Mouse (Mus musculus) hindbrain, postnatal 0 days (tissue): ENCODE results near the gene Zfp385b. TPM values are rescaled to one million over a fixed set of nuclear protein-coding genes. Genes with fewer than 3 reads are reported as not detected.
A peak's percentile ranks its signal among the peaks of the same experiment; 100 is the strongest.

ENCODE experiments used
- ATAC-seq: fragments of 200-750 bp; cut with Nextera tagmentation; 2 replicates; pipeline ENCODE4 v1.8.0; 2017; ENCODE audit warnings: mild to moderate bottlenecking, moderate TSS enrichment, moderate library complexity
- DNase-seq: peaks from one replicate; pipeline ENCODE4 v3.0.0-alpha.2; 2015; ENCODE audit warnings: low spot score
- H3K27ac ChIP-seq: fragments of 300-500 bp; sonication (generic); 2 replicates; pipeline ENCODE4 v1.5.1; 2014; ENCODE audit warnings: mild to moderate bottlenecking
- H3K27me3 ChIP-seq: fragments of 300-500 bp; sonication (generic); 2 replicates; pipeline ENCODE4 v1.6.1; 2014; ENCODE audit warnings: low read length, mixed read lengths; ENCODE audit not compliant: insufficient read depth
- H3K36me3 ChIP-seq: fragments of 300-500 bp; sonication (generic); 2 replicates; pipeline ENCODE4 v1.6.1; 2014; ENCODE audit warnings: low read length, mixed read lengths; ENCODE audit not compliant: insufficient read depth
- H3K4me1 ChIP-seq: fragments of 300-500 bp; sonication (generic); 2 replicates; pipeline ENCODE4 v1.6.1; 2014; ENCODE audit warnings: antibody characterized with exemption, low read length, mixed read lengths; ENCODE audit not compliant: insufficient read depth
- H3K4me2 ChIP-seq: fragments of 300-500 bp; sonication (generic); 2 replicates; pipeline ENCODE4 v1.6.1; 2014; ENCODE audit warnings: low read depth, mild to moderate bottlenecking, low read length, moderate library complexity, mixed read lengths
- H3K4me3 ChIP-seq: fragments of 300-500 bp; sonication (generic); 2 replicates; pipeline ENCODE4 v1.5.1; 2014; ENCODE audit warnings: low read length
- H3K9ac ChIP-seq: fragments of 300-500 bp; sonication (generic); replicated peaks from 2 replicates; pipeline ENCODE4 v1.6.1; 2014; ENCODE audit warnings: mild to moderate bottlenecking, low read length, moderate library complexity, mixed read lengths
- H3K9me3 ChIP-seq: fragments of 300-500 bp; sonication (generic); 2 replicates; pipeline ENCODE4 v1.6.1; 2016; ENCODE audit warnings: low read length, mixed read lengths
- CTCF ChIP-seq: IDR thresholded peaks from 2 replicates; pipeline ENCODE4 v1.5.1; 2016; ENCODE audit warnings: antibody characterized with exemption, control low read depth, low read depth
- WGBS: fragments of 180-500 bp; shearing (Covaris S2); extraction: QIAGEN DNeasy Blood & Tissue Kit; methylation state at CpG from one replicate; pipeline ENCODE4 v1.1.7; 2014; 5-methylcytosine and 5-hydroxymethylcytosine counted together
- polyA plus RNA-seq: library from polyadenylated mRNA; unstranded; fragments of >200 nt; fragmentation: Nextera tagmentation; extraction: Ambion mirVana; gene quantifications from 2 replicates; pipeline ENCODE4 v1.2.1, GENCODE M21; 2015
- total RNA-seq: library from RNA; depleted of rRNA; stranded (reverse); fragments of >200 nt; gene quantifications from 2 replicates; pipeline ENCODE4 v1.2.3, GENCODE M21; 2014

Zfp385b gene
- total and polyA plus RNA-seq, 2 experiments from 2014 or later = 15.5 to 23.4 TPM

DNA sequence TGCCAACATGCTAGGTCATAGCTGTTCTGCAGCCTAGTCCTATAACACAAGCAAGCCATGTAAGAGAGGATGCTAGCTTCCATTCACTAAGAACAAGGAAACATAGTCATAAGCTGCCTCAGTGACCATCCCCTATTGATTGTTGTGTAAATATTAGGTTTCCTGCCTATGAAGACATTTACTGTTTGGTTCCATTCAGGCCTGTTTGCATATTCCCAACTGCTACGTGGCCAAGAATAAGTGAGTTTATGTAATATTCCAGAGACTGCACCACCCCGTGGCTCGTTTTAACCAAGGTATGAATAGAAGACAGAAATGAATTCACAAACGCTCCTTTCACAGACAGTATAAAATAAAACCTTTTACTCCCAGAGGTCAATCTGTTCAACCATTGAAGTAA is 200.8 kb downstream of the Zfp385b start:
- DNase-seq (no peak), ATAC-seq (no peak)
- Histone ChIP-seq H3K9me3 (no peaks in the 10 kb centered on the region), H3K4me2 (no peak overlapping the region), H3K4me3 (no peak overlapping the region), H3K36me3 (no peaks in the 10 kb centered on the region), H3K27me3 (no peaks in the 10 kb centered on the region), H3K9ac (no peak overlapping the region), H3K27ac (no peak overlapping the region), H3K4me1 (no peaks in the 10 kb centered on the region)
- no peak for TF ChIP-seq CTCF
- WGBS = 90% methylated on average over 4 of the region's 4 CpGs

- Histone ChIP-seq H3K27me3 (no peaks in the 10 kb centered on the region), H3K9me3 (no peaks in the 10 kb centered on the region), H3K9ac (no peak overlapping the region), H3K27ac (no peak overlapping the region), H3K4me3 (no peak overlapping the region), H3K4me2 (no peak overlapping the region), H3K4me1 (no peaks in the 10 kb centered on the region), H3K36me3 (no peaks in the 10 kb centered on the region)
- DNase-seq = no peak
- no peak for ATAC-seq
- no peak for TF ChIP-seq CTCF
- WGBS = 72% methylated on average over 7 of the region's 7 CpGs
These were observed 209.0 kb downstream of the Zfp385b start for GRCm38 (mm10) chr2:77610303-77610991.

DNA sequence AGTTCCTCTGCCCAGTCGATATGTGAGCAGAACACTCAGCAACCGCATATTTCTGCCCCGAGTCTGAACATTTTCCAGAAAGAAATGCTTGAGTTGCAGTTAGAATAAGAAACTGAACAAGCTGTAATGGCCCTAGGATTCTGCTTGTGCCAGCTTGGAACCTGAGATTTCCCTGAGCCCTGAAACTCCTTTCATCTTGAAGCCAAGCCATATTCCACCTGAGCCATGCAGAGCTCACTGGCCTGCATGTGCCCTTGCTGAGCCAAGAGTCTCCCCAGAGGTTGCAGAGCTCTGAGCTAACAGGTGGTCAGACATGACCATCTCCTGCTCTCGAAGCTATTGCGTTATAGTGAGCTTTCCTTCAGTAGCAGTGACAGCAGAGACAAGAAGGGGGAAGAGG is 210.0 kb downstream of the Zfp385b start:
- Histone ChIP-seq H3K27ac (no peak overlapping the region), H3K9ac (no peak overlapping the region), H3K27me3 (no peaks in the 10 kb centered on the region), H3K4me1 (no peaks in the 10 kb centered on the region), H3K9me3 (no peaks in the 10 kb centered on the region), H3K4me3 (no peak overlapping the region), H3K4me2 (no peak overlapping the region), H3K36me3 (no peaks in the 10 kb centered on the region)
- no peak for ATAC-seq
- WGBS = 74% methylated on average over 5 of the region's 5 CpGs
- no peak for DNase-seq
- no peak for TF ChIP-seq CTCF

DNA sequence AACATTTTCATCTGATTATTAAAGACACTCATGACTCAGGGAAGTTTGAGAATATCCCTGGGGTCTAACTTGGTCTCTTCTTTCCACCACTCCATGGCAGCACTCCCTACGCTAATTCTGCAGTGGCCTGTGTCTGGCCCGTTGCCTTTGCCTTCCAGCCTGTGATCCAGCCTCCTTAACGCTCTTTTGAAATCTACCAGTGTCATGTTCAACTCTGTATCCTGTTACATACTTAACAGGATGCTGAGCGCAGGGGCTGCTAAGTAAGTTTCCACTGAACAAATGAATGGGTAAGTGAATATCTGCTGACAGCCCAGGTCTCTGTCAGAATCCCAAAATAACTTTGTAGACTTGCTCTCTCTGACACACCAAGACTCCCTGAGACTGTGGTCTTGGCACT is 210.8 kb downstream of the Zfp385b start:
- H3K4me3 ChIP-seq = no peak overlapping the region
- WGBS = 79% methylated on average over 4 of the region's 4 CpGs
- no peaks in the 10 kb centered on the region for H3K9me3 ChIP-seq
- H3K4me2 ChIP-seq = no peak overlapping the region
- DNase-seq (no peak), ATAC-seq (no peak)
- H3K27me3 ChIP-seq = no peaks in the 10 kb centered on the region
- TF ChIP-seq CTCF = no peak
- H3K36me3 ChIP-seq = no peaks in the 10 kb centered on the region
- H3K4me1 ChIP-seq = no peaks in the 10 kb centered on the region
- H3K27ac ChIP-seq = no peak overlapping the region
- H3K9ac ChIP-seq = no peak overlapping the region

- DNase-seq (no peak), ATAC-seq (no peak)
- no peak for TF ChIP-seq CTCF
- no peaks in the 10 kb centered on the region; the same call in none of the 2 replicates for H3K4me1 ChIP-seq
- no peak overlapping the region for H3K4me3 ChIP-seq
- WGBS = 77% methylated on average over 7 of the region's 7 CpGs
- no peak overlapping the region for H3K9ac ChIP-seq
- H3K27ac ChIP-seq = no peak overlapping the region
- H3K36me3 ChIP-seq = no peaks in the 10 kb centered on the region
- no peak overlapping the region for H3K4me2 ChIP-seq
- no peaks in the 10 kb centered on the region for H3K9me3 ChIP-seq
- H3K27me3 ChIP-seq = no peaks in the 10 kb centered on the region
These were observed 226.0 kb downstream of the Zfp385b start for GRCm38 (mm10) chr2:77593461-77593860.

GRCm38 (mm10) chr2:77592525-77592924 is 226.9 kb downstream of the Zfp385b start:
- Histone ChIP-seq H3K27me3 (no peaks in the 10 kb centered on the region), H3K9ac (no peak overlapping the region), H3K4me3 (no peak overlapping the region), H3K4me2 (no peak overlapping the region), H3K4me1 (no peaks in the 10 kb centered on the region; the same call in none of the 2 replicates), H3K9me3 (0 out of 2 replicates have a peak, but pooled peaks cover under 1% of the 10 kb centered on the region), H3K27ac (no peak overlapping the region), H3K36me3 (no peaks in the 10 kb centered on the region)
- no peak for TF ChIP-seq CTCF
- ATAC-seq (no peak), DNase-seq (no peak)
- WGBS = 74% methylated on average over 6 of the region's 6 CpGs

DNA sequence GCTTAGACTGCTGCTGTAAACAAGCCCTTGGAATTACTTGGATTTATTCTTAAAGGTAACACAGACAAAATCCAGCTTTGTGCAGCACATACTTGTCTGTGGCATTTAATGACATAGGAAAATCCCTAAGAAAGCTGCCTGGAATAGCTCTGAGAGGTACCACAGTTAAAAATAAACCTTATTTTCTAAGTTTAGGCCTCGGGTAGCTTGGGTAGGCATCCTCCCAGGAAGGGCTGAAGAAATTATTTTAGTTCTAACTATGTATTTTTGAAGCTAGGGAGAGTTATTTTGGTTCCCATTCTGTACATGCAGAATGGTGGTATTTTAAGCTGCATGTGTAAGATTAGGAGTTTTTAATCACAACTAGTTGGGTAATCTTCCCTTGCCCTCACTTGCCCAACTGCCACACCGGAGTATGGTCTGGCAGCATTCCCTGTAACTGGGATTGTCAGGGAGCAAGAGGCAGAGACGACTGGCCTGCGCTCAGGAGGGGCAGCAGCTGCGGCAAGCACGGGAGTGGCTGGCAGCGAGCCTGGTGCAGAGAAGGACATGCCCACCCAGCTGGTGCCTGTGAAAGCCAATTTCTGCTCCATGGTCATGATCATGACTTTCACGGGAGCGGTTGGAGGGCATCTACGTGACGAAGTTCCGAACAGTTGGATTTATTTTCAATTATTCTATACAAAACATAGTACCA is 230.1 kb downstream of the Zfp385b start:
- peak; percentile 85 for DNase-seq
- H3K4me3 ChIP-seq = no peak overlapping the region
- TF ChIP-seq CTCF = no peak
- no peaks in the 10 kb centered on the region; the same call in none of the 2 replicates for H3K4me1 ChIP-seq
- H3K4me2 ChIP-seq = peak overlapping the region; percentile 23; the same call in 1 of the 2 replicates
- 0 out of 2 replicates have a peak, but pooled peaks cover 4% of the 10 kb centered on the region for H3K9me3 ChIP-seq
- peak overlapping the region; percentile 51 for H3K27ac ChIP-seq
- no peak overlapping the region for H3K9ac ChIP-seq
- H3K27me3 ChIP-seq = no peaks in the 10 kb centered on the region
- H3K36me3 ChIP-seq = no peaks in the 10 kb centered on the region
- ATAC-seq = peak; percentile 88
- 39% methylated on average over 12 of the region's 12 CpGs for WGBS
